Mouse (Mus musculus) stomach, postnatal 0 days (tissue): ENCODE data around the gene Neurog1. TPM values are rescaled to one million over a fixed set of nuclear protein-coding genes. Genes with fewer than 3 reads are reported as not detected.
A peak's percentile ranks its signal among the peaks of the same experiment; 100 is the strongest.

Experiments
- ATAC-seq: fragments of 200-750 bp; cut with Nextera tagmentation; 2 replicates; pipeline ENCODE4 v1.8.0; 2017; ENCODE audit not compliant: low FRiP score, low TSS enrichment
- DNase-seq: peaks from one replicate; pipeline ENCODE4 v3.0.0-alpha.2; 2016; ENCODE audit warnings: low spot score
- H3K27ac ChIP-seq: fragments of 300-500 bp; sonication (generic); replicated peaks from 2 replicates; pipeline ENCODE4 v1.5.1; 2014; ENCODE audit warnings: mild to moderate bottlenecking, control low read depth
- H3K27me3 ChIP-seq: fragments of 300-500 bp; sonication (generic); 2 replicates; pipeline ENCODE4 v1.6.1; 2014; ENCODE audit warnings: low read length; ENCODE audit not compliant: control insufficient read depth, insufficient read depth
- H3K36me3 ChIP-seq: fragments of 300-500 bp; sonication (generic); 2 replicates; pipeline ENCODE4 v1.6.1; 2014; ENCODE audit warnings: low read length, mixed read lengths; ENCODE audit not compliant: control insufficient read depth, insufficient read depth
- H3K4me1 ChIP-seq: fragments of 300-500 bp; sonication (generic); replicated peaks from 2 replicates; pipeline ENCODE4 v1.6.1; 2014; ENCODE audit warnings: antibody characterized with exemption; ENCODE audit not compliant: control insufficient read depth, insufficient read depth
- H3K4me2 ChIP-seq: fragments of 300-500 bp; sonication (generic); replicated peaks from 2 replicates; pipeline ENCODE4 v1.6.1; 2014; ENCODE audit warnings: low read depth, mild to moderate bottlenecking, control low read depth, moderate library complexity
- H3K4me3 ChIP-seq: fragments of 300-500 bp; sonication (generic); 2 replicates; pipeline ENCODE4 v1.5.1; 2014; ENCODE audit warnings: low read depth, low read length, control low read depth
- H3K9ac ChIP-seq: fragments of 300-500 bp; sonication (generic); 2 replicates; pipeline ENCODE4 v1.6.1; 2014; ENCODE audit warnings: mild to moderate bottlenecking, low read length, control low read depth, mixed read lengths
- H3K9me3 ChIP-seq: fragments of 300-500 bp; sonication (generic); 2 replicates; pipeline ENCODE4 v1.6.1; 2016; ENCODE audit warnings: low read length; ENCODE audit not compliant: control insufficient read depth
- CTCF ChIP-seq: IDR thresholded peaks from 2 replicates; pipeline ENCODE4 v1.5.1; 2016; ENCODE audit warnings: antibody characterized with exemption, low read depth, mild to moderate bottlenecking, moderate library complexity
- EP300 ChIP-seq: optimal IDR thresholded peaks from 2 replicates; pipeline ENCODE3; 2016; ENCODE audit warnings: antibody characterized with exemption
- WGBS: fragments of 180-500 bp; shearing (Covaris S2); extraction: QIAGEN DNeasy Blood & Tissue Kit; methylation state at CpG from one replicate; pipeline ENCODE4 v1.1.7; 2014; 5-methylcytosine and 5-hydroxymethylcytosine counted together
- polyA plus RNA-seq: library from polyadenylated mRNA; unstranded; fragments of >200 nt; fragmentation: Nextera tagmentation; extraction: Ambion mirVana; gene quantifications from 2 replicates; pipeline ENCODE4 v1.2.1, GENCODE M21; 2015

The Neurog1 gene
- polyA plus RNA-seq, 1 experiment from 2014 or later: not detected

DNA sequence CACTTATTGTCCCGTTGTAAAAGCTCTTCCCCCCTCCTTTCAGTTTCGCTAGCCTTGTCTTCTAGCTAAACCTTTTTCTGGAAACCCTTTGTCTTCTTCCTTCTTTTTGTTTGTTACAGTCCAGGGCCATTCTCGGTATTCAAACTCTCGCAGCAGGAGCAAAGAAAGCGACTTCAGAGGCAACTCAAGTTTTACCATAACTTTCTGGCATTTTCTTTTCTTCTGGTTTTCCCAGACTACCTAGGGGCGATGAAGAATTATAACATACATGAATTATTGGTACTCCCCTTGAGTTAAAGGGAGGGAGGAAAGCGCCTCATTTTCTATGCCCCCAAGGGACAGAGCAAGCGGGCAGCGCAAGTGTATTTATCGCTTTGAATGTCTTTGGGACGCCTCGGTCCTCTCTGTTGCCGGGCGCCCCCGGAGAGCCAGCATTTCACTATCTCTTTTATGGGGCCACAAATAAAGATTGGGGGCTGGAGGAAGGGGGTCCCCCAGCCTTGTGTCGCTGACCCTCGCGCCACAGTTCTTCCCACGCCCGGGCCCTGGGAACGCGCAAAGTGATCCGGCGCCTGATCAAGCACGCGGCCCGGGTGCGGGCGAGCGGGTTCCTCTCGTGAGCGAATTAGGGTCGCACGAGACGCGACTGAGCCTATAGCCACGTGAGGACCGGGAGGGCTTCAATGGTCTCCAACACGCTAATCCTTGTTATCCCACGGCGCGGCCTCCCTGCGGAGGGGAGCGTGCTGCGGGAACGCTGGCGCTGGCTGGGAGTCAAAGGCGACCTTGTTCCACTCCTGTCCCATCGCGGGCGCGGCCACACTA, 6.4 kb upstream of the Neurog1 start:
- Histone ChIP-seq H3K4me3 (peak overlapping the region; percentile 17; the same call in 1 of the 2 replicates), H3K27ac (no peak overlapping the region), H3K9me3 (no peaks in the 10 kb centered on the region), H3K9ac (no peak overlapping the region), H3K4me1 (no peaks in the 10 kb centered on the region), H3K4me2 (0 out of 2 replicates have a peak overlapping the region, but pooled peaks have one; percentile 23), H3K36me3 (no peaks in the 10 kb centered on the region), H3K27me3 (peaks cover 10% of the 10 kb centered on the region)
- TF ChIP-seq CTCF (no peak), EP300 (no peak)
- DNase-seq: no peak
- no peak for ATAC-seq
- WGBS: 2% methylated on average over 52 of the region's 52 CpGs

DNA sequence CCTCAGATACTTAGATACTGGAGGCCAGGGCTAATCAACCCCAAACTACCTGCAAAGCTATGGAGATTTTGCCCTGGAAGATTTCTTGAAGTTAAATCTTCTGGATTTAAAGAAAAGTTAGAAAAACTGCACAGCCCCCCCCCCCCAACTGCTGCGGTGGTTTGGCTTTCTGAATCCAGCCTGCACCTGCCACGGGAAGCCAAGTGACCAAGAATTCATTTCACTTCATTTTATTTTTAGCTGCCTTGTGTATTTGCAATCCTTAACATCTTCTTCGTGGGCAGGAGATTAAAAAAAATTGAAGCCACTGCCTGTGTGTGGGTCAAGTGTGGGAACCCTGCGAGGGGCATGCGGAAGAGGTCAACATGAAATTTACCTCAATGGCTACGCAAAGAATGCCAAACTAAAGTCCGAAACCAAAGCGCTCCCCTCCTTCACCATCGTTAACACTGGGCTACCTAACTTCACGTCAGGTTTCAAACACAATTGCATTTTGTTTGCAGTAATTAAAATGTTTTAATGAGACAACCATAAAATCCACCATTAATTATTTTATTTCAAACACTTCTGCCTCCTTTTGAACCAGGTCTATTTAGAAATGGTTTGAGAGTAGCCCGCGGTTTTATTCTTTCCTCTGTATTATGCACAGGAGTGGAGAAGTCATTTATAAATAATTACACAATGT, 5.6 kb upstream of the Neurog1 start:
- no peaks in the 10 kb centered on the region for H3K36me3 ChIP-seq
- 14% methylated on average over 12 of the region's 12 CpGs for WGBS

GRCm38 (mm10) chr13:56256716-56257299, 4.8 kb upstream of the Neurog1 start:
- 11% methylated on average over 14 of the region's 14 CpGs for WGBS
- H3K4me1 ChIP-seq: 0 out of 2 replicates have a peak, but pooled peaks cover 3% of the 10 kb centered on the region
- no peak overlapping the region for H3K27ac ChIP-seq
- no peak for DNase-seq
- ATAC-seq: no peak
- no peaks in the 10 kb centered on the region for H3K36me3 ChIP-seq
- TF ChIP-seq EP300: no peak
- no peak for TF ChIP-seq CTCF
- H3K9ac ChIP-seq: no peak overlapping the region
- H3K9me3 ChIP-seq: no peaks in the 10 kb centered on the region
- H3K27me3 ChIP-seq: peaks cover 22% of the 10 kb centered on the region
- H3K4me3 ChIP-seq: no peak overlapping the region
- H3K4me2 ChIP-seq: no peak overlapping the region

More for the DNA sequence above, 5.6 kb upstream of the Neurog1 start:
- no peak for DNase-seq
- Histone ChIP-seq H3K4me2 (no peak overlapping the region), H3K4me1 (no peaks in the 10 kb centered on the region), H3K4me3 (no peak overlapping the region), H3K9ac (no peak overlapping the region), H3K27ac (no peak overlapping the region), H3K27me3 (peaks cover 14% of the 10 kb centered on the region), H3K9me3 (no peaks in the 10 kb centered on the region)
- TF ChIP-seq EP300 (no peak), CTCF (no peak)
- ATAC-seq: no peak

DNA sequence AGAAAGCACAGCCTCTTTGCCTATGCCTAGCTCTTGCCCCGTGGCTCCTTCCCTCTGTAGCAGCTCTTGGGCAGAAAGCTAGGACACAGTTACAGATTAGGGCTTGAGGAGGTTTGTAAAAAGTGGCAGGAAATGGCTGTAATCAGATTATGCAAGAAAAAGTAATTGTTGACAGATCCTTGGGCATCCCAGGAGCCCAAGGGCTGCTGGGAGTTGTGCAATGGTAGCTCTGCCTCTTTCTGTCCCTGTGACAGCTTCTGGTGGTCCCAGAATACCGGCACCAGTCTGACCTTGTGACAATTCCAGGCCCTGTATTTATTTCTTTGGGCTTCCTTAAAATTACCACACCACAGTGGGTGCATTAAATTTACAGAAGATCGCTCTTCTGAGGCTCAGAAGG, 1.4 kb upstream of the Neurog1 start:
- Histone ChIP-seq H3K27ac (no peak overlapping the region), H3K27me3 (peaks cover 40% of the 10 kb centered on the region; the same call in 1 of the 2 replicates), H3K9ac (no peak overlapping the region), H3K4me1 (0 out of 2 replicates have a peak, but pooled peaks cover 3% of the 10 kb centered on the region), H3K4me2 (no peak overlapping the region), H3K9me3 (no peaks in the 10 kb centered on the region), H3K4me3 (no peak overlapping the region), H3K36me3 (no peaks in the 10 kb centered on the region)
- DNase-seq: no peak
- TF ChIP-seq CTCF (no peak), EP300 (no peak)
- WGBS: 27% methylated on average over 3 of the region's 3 CpGs
- ATAC-seq: no peak

DNA sequence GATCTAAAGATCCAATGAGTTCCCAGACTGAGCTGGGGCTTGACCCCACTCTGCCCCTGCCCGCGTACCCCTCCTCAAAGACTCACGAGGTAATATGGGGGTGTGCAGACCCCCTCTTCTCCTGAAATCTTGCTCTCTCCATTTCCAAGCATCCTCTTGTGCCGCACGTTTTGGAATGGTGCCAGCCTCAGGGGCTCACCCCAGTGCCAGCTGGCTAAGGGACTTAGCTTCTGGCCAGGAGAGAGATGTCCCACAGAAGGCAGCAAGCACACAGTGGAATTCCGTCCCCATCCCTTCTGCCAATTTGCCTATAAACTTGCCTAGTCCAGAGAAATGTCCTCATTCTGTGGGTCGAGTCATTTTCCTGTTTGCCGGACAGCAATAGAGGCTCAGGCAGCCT, 820 bp upstream of the Neurog1 start:
- no peak overlapping the region for H3K4me3 ChIP-seq
- ATAC-seq (no peak), DNase-seq (no peak)
- WGBS: 12% methylated on average over 8 of the region's 8 CpGs
- TF ChIP-seq CTCF (no peak), EP300 (no peak)
- no peaks in the 10 kb centered on the region for H3K9me3 ChIP-seq
- H3K36me3 ChIP-seq: no peaks in the 10 kb centered on the region
- peaks cover 46% of the 10 kb centered on the region; the same call in 1 of the 2 replicates for H3K27me3 ChIP-seq
- no peak overlapping the region for H3K27ac ChIP-seq
- H3K4me1 ChIP-seq: 0 out of 2 replicates have a peak, but pooled peaks cover 3% of the 10 kb centered on the region
- H3K4me2 ChIP-seq: no peak overlapping the region
- no peak overlapping the region for H3K9ac ChIP-seq
